Mouse (Mus musculus) C2C12 (cell line): ENCODE results near the gene Fermt2.

ENCODE experiments used
- CEBPB ChIP-seq: IDR thresholded peaks from one replicate; pipeline ENCODE4 v1.6.1; 2011; ENCODE audit warnings: low read depth, mild to moderate bottlenecking, control low read depth, moderate library complexity
- CTCF ChIP-seq: IDR thresholded peaks from one replicate; pipeline ENCODE4 v1.5.1; 2011; ENCODE audit not compliant: control insufficient read depth, insufficient read depth, insufficient read length
- MAX ChIP-seq: IDR thresholded peaks from one replicate; pipeline ENCODE4 v1.6.1; 2011; ENCODE audit warnings: mild to moderate bottlenecking, control low read depth
- MYOG ChIP-seq: IDR thresholded peaks from one replicate; pipeline ENCODE4 v1.6.1; 2011; ENCODE audit not compliant: control insufficient read depth, insufficient read length; ENCODE audit errors: extremely low read depth
- USF1 ChIP-seq: IDR thresholded peaks from one replicate; pipeline ENCODE4 v1.6.1; 2011; ENCODE audit warnings: low read depth, mild to moderate bottlenecking, control low read depth, moderate library complexity

DNA sequence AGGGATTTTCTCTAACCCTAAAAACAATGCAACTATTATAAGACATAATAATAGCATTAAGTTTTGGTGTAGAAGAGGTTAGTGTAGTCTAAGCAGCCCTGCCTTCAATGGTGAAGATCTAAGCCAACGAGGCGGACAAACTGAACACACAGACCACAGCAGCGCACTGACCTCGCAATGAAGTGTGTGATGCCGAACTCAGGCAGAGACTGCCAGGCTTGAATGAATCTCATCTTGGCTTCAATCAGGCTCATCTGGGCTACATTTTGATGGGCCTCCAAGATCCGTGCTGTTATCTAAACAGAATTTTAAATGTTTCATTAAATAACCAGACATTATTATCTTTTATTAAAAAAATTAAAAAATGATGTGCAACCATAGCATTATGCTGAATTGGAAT lies 68.0 kb downstream of the Fermt2 start:
- TF ChIP-seq CTCF (no peak), USF1 (no peak), MAX (no peak), CEBPB (no peak), MYOG (no peak)
